Mouse (Mus musculus) left cerebral cortex, postnatal 14 days (tissue): ENCODE data around the gene Med12. TPM values are rescaled to one million over a fixed set of nuclear protein-coding genes. Genes with fewer than 3 reads are reported as not detected.

Source experiments
- total RNA-seq, 2 experiments: library from RNA; stranded (reverse); gene quantifications; 2 replicates each; pipeline ENCODE4 v1.2.3; 2021

Med12 gene
- total RNA-seq, 2 experiments from 2014 or later: 21.1 to 22.7 TPM

Other genes starting within 250 kb of the Med12 start
- gene Tex11, start 214.4 kb upstream of the Med12 start, total RNA-seq: under 1 TPM in 1 of 2 experiments, not detected in 1; 0.13 TPM
- 10 to 100 TPM in 1 of 2 experiments, 1 to 10 TPM in 1; 8.3 to 12.2 TPM for gene Slc7a3, start 188.0 kb upstream of the Med12 start, total RNA-seq
- gene Snx12, start 51.5 kb upstream of the Med12 start, total RNA-seq: 10 to 100 TPM; 61.7 to 73.7 TPM
- 10 to 100 TPM; 13.6 to 15.4 TPM for gene Foxo4, start 19.5 kb upstream of the Med12 start, total RNA-seq
- gene Gm614, start 10.0 kb upstream of the Med12 start, total RNA-seq: not detected
- 1 to 10 TPM; 3.0 to 3.1 TPM for gene Il2rg, start 5.8 kb upstream of the Med12 start, total RNA-seq
- gene Gm20489, start 5.0 kb upstream of the Med12 start, total RNA-seq: not detected
- 100 to 1,000 TPM; 220 to 223 TPM for gene Nlgn3, start 25.1 kb downstream of the Med12 start, total RNA-seq
- gene Gjb1, start 102.3 kb downstream of the Med12 start, total RNA-seq: 1 to 10 TPM; 1.3 to 4.7 TPM
- gene Zmym3, start 146.8 kb downstream of the Med12 start, total RNA-seq: 100 to 1,000 TPM; 138 to 143 TPM
- gene Nono, start 155.3 kb downstream of the Med12 start, total RNA-seq: 100 to 1,000 TPM; 130 to 140 TPM
- gene Itgb1bp2, start 175.1 kb downstream of the Med12 start, total RNA-seq: under 1 TPM; 0.90 to 0.91 TPM